Mouse (Mus musculus): ENCODE data around the gene Ube2l3.

DNA sequence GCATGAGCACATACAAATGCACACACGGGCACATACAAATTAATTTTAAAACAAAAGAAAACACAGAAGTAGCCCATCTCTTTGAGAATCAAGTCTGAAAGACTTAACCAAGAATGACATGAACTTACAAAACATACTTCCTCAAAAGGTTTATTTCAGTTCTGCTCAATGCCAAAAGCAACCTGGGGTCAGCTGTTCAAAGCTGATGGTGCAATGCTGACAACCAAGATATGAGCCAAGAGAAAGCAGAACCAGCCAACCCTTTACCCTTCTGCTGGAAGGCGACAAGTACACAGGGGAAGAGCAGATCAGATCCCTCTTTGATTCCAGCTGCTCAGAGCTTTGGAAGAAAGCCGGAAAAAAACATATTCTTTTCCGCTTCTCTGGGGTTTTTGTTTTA lies 21.1 kb downstream of the Ube2l3 start:
- TF ChIP-seq CTCF (IDR thresholded peaks at IDR 0.05; ENCODE audit: low read depth) = no peak
- no peak for TF ChIP-seq EP300 (optimal IDR thresholded peaks at IDR 0.05)

Data from stomach, postnatal 0 days (tissue).